27 mouse cellular contexts compared by ENCODE assay signal in the genomic region with DNA sequence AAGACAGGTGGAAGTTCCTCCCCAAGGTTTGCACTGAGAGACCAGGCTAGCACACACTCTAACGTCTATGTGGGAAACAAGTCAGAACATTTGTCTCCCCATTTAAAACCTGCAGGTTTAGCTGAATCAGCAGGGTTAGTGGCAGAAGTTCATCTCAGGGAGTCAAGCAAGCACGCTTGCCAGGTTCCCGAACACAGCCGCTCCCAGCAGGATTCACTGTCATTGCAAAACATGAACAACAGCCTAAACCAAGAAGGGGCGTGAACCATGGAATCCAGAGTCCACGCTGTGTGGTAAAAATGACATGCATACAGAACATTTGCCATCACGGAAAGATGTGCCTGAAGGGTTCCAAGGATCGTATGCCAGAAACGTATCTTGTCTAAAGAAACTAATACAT. TPM values are rescaled to one million over a fixed set of nuclear protein-coding genes. Genes with fewer than 3 reads are reported as not detected.
DNase-seq lines count a peak whose midpoint lies in the region; ATAC-seq lines count a peak whose summit lies in the region.
"Had no signal": no experiment of that assay in that cellular context is flagged by ENCODE, and none has a peak within 500 bp of the region (broad histone marks: within the 10 kb centered on the region; RNA-seq: fewer than 3 reads in every experiment).

No protein-coding gene starts in this region.

- H3K27ac ChIP-seq in embryonic facial prominence, embryonic 14.5 days (replicated peaks; ENCODE audit: low read depth, low read length) = no peak overlapping the region
- no peak overlapping the region for H3K27ac ChIP-seq in embryonic facial prominence, embryonic 10.5 days (replicated peaks)
- peak overlapping the region; percentile 47; the same call in 1 of the 2 replicates for H3K27ac ChIP-seq in limb, embryonic 15.5 days
- no peak overlapping the region for H3K27ac ChIP-seq in limb, embryonic 10.5 days
- H3K27ac ChIP-seq: embryonic facial prominence, embryonic 12.5 days; forebrain, embryonic 10.5 days; forebrain, embryonic 15.5 days; heart, embryonic 13.5 days; hindbrain, embryonic 12.5 days; hindbrain, postnatal 0 days had no signal

- no peaks in the 10 kb centered on the region for H3K27me3 ChIP-seq in embryonic facial prominence, embryonic 14.5 days (replicated peaks; ENCODE audit: control insufficient read depth, insufficient read depth, low read length)
- H3K27me3 ChIP-seq in embryonic facial prominence, embryonic 10.5 days (replicated peaks; ENCODE audit: low read depth, poor library complexity, severe bottlenecking) = no peaks in the 10 kb centered on the region
- no peaks in the 10 kb centered on the region for H3K27me3 ChIP-seq in limb, embryonic 15.5 days
- no peaks in the 10 kb centered on the region for H3K27me3 ChIP-seq in limb, embryonic 10.5 days (ENCODE audit: low read depth, poor library complexity, severe bottlenecking)
- H3K27me3 ChIP-seq: embryonic facial prominence, embryonic 12.5 days; forebrain, embryonic 15.5 days; heart, embryonic 13.5 days; hindbrain, embryonic 12.5 days; Patski had no signal

- no peaks in the 10 kb centered on the region for H3K4me1 ChIP-seq in embryonic facial prominence, embryonic 14.5 days (ENCODE audit: control insufficient read depth, insufficient read depth, low read length)
- peaks cover 35% of the 10 kb centered on the region for H3K4me1 ChIP-seq in embryonic facial prominence, embryonic 10.5 days
- peaks cover 23% of the 10 kb centered on the region for H3K4me1 ChIP-seq in limb, embryonic 15.5 days
- peaks cover 17% of the 10 kb centered on the region; the same call in 1 of the 2 replicates for H3K4me1 ChIP-seq in limb, embryonic 10.5 days

- H3K36me3 ChIP-seq in embryonic facial prominence, embryonic 14.5 days (ENCODE audit: control insufficient read depth, insufficient read depth, low read length) = no peaks in the 10 kb centered on the region
- H3K36me3 ChIP-seq in embryonic facial prominence, embryonic 10.5 days (replicated peaks) = no peaks in the 10 kb centered on the region
- no peaks in the 10 kb centered on the region; the same call in 1 of the 2 replicates for H3K36me3 ChIP-seq in limb, embryonic 15.5 days
- H3K36me3 ChIP-seq in limb, embryonic 10.5 days = no peaks in the 10 kb centered on the region
- H3K36me3 ChIP-seq: embryonic facial prominence, embryonic 12.5 days; forebrain, embryonic 10.5 days; forebrain, embryonic 15.5 days; hindbrain, embryonic 12.5 days had no signal

- DNase-seq in embryonic facial prominence, embryonic 14.5 days (ENCODE audit: low spot score) = peak; percentile 35
- DNase-seq in embryonic facial prominence, embryonic 10.5 days (ENCODE audit: low spot score) = no peak
- DNase-seq in limb, embryonic 10.5 days (ENCODE audit: low spot score) = no peak
- peak; percentile 47 for DNase-seq in gonadal fat pad, adult 2 months (ENCODE audit: low read depth)
- DNase-seq in frontal cortex, postnatal 36 days (ENCODE audit: low spot score in 2 of 2) = no peak
- DNase-seq: adrenal gland, postnatal 36 days; cerebellum, adult 8-10 months; embryo, embryonic 11 days; heart, postnatal 36 days; kidney, adult 11 months had no signal

- H3K4me2 ChIP-seq in embryonic facial prominence, embryonic 14.5 days (ENCODE audit: low read depth, low read length) = no peak overlapping the region
- H3K4me2 ChIP-seq in limb, embryonic 15.5 days = no peak overlapping the region
- H3K4me2 ChIP-seq: embryonic facial prominence, embryonic 12.5 days; forebrain, embryonic 15.5 days; heart, embryonic 13.5 days; hindbrain, embryonic 12.5 days had no signal

- no peaks in the 10 kb centered on the region for H3K9me3 ChIP-seq in embryonic facial prominence, embryonic 14.5 days (ENCODE audit: control insufficient read depth, low read length)
- H3K9me3 ChIP-seq in embryonic facial prominence, embryonic 10.5 days = no peaks in the 10 kb centered on the region
- H3K9me3 ChIP-seq in limb, embryonic 15.5 days = no peaks in the 10 kb centered on the region
- no peaks in the 10 kb centered on the region for H3K9me3 ChIP-seq in limb, embryonic 10.5 days (replicated peaks)
- H3K9me3 ChIP-seq: embryonic facial prominence, embryonic 12.5 days; forebrain, embryonic 10.5 days; forebrain, embryonic 15.5 days; heart, embryonic 13.5 days; hindbrain, embryonic 12.5 days had no signal

- H3K4me3 ChIP-seq in embryonic facial prominence, embryonic 14.5 days (ENCODE audit: low read depth, low read length) = no peak overlapping the region
- no peak overlapping the region for H3K4me3 ChIP-seq in embryonic facial prominence, embryonic 10.5 days
- H3K4me3 ChIP-seq in limb, embryonic 15.5 days = no peak overlapping the region
- H3K4me3 ChIP-seq in limb, embryonic 10.5 days = no peak overlapping the region
- H3K4me3 ChIP-seq: embryonic facial prominence, embryonic 12.5 days; forebrain, embryonic 10.5 days; forebrain, embryonic 15.5 days; heart, embryonic 13.5 days; hindbrain, embryonic 12.5 days had no signal

- H3K9ac ChIP-seq in embryonic facial prominence, embryonic 14.5 days (ENCODE audit: low read depth, low read length) = no peak overlapping the region
- no peak overlapping the region for H3K9ac ChIP-seq in limb, embryonic 15.5 days
- H3K9ac ChIP-seq: embryonic facial prominence, embryonic 12.5 days; forebrain, embryonic 15.5 days; hindbrain, embryonic 12.5 days had no signal

- 79% methylated on average over 9 of the region's 9 CpGs for WGBS in embryonic facial prominence, embryonic 14.5 days
- 86% methylated on average over 9 of the region's 9 CpGs for WGBS in embryonic facial prominence, embryonic 10.5 days
- 60% methylated on average over 9 of the region's 9 CpGs for WGBS in limb, embryonic 15.5 days
- WGBS in limb, embryonic 10.5 days = 90% methylated on average over 9 of the region's 9 CpGs

- no peak for ATAC-seq in embryonic facial prominence, embryonic 14.5 days (ENCODE audit: low read depth)
- ATAC-seq in limb, embryonic 15.5 days (ENCODE audit: insufficient number of reproducible peaks, low FRiP score, low TSS enrichment, low read depth) = no peak
- no peak for ATAC-seq in megakaryocyte-erythroid progenitor cell, adult 5-6 weeks (replicated peaks; ENCODE audit: low FRiP score, low TSS enrichment, poor library complexity, severe bottlenecking)
- ATAC-seq: activated CD4-positive, CD25-positive, alpha-beta regulatory T cell, adult 4 months; forebrain, embryonic 15.5 days; hindbrain, postnatal 0 days; Patski had no signal

RNA-seq across cellular contexts. Expression of a gene that starts 23.7 kb away (rescaled TPM):
- 2.1 and 2.3 TPM in 2 replicates for polyA plus RNA-seq in embryonic facial prominence, embryonic 14.5 days (2014; fragmentation: Nextera tagmentation; extraction: Ambion mirVana)
- 0.97 and 1.0 TPM in 2 replicates for polyA plus RNA-seq in embryonic facial prominence, embryonic 10.5 days (2016; fragmentation: Nextera tagmentation; extraction: Ambion mirVana)
- 1.0 and 1.8 TPM in 2 replicates for polyA plus RNA-seq in limb, embryonic 15.5 days (2015; fragmentation: Nextera tagmentation; extraction: Ambion mirVana)
- 0.33 and 0.59 TPM in 2 replicates for polyA plus RNA-seq in limb, embryonic 10.5 days (2016; fragmentation: Nextera tagmentation; extraction: Ambion mirVana)
- polyA plus RNA-seq in gonadal fat pad, adult 2 months (2012; rRNA removed) = 2.1 and 3.5 TPM in 2 replicates
- not detected in 2 replicates for total RNA-seq in megakaryocyte-erythroid progenitor cell, adult 5-6 weeks (2014; fragmentation: Nextera tagmentation)
- total RNA-seq in megakaryocyte-erythroid progenitor cell, adult 5-6 weeks (2017) = not detected in 2 replicates
- total RNA-seq: common myeloid progenitor, adult 5-6 weeks had no signal
- polyA plus RNA-seq: activated CD4-positive, CD25-positive, alpha-beta regulatory T cell, adult 4 months; C2C12 had no signal

RNA-seq across cellular contexts. Expression of a gene that starts 35.1 kb away (rescaled TPM):
- polyA plus RNA-seq in embryonic facial prominence, embryonic 14.5 days (2014; fragmentation: Nextera tagmentation; extraction: Ambion mirVana) = not detected in 2 replicates
- polyA plus RNA-seq in embryonic facial prominence, embryonic 10.5 days (2016; fragmentation: Nextera tagmentation; extraction: Ambion mirVana) = not detected in 2 replicates
- not detected in 2 replicates for polyA plus RNA-seq in limb, embryonic 15.5 days (2015; fragmentation: Nextera tagmentation; extraction: Ambion mirVana)
- not detected in 2 replicates for polyA plus RNA-seq in limb, embryonic 10.5 days (2016; fragmentation: Nextera tagmentation; extraction: Ambion mirVana)
- polyA plus RNA-seq in gonadal fat pad, adult 2 months (2012; rRNA removed) = not detected in 2 replicates
- not detected in 2 replicates for total RNA-seq in megakaryocyte-erythroid progenitor cell, adult 5-6 weeks (2014; fragmentation: Nextera tagmentation)
- not detected in 2 replicates for total RNA-seq in megakaryocyte-erythroid progenitor cell, adult 5-6 weeks (2017)
- total RNA-seq: adrenal gland, adult 18-20 months; adrenal gland, postnatal 36 days; common myeloid progenitor, adult 5-6 weeks; gastrocnemius, postnatal 4 days; heart, adult 8-10 months; heart, postnatal 36 days; hindbrain, postnatal 0 days had no signal
- polyA plus RNA-seq: activated CD4-positive, CD25-positive, alpha-beta regulatory T cell, adult 4 months; C2C12; embryonic facial prominence, embryonic 12.5 days; forebrain, embryonic 10.5 days; forebrain, embryonic 15.5 days; heart, embryonic 13.5 days; heart, postnatal 0 days; hindbrain, embryonic 12.5 days; hindbrain, postnatal 0 days; intestine, embryonic 14.5 days; Patski had no signal

Comparison
In these comparisons a context has a peak if more than half of its experiments do, and no peak if none do; other contexts are left out.
1. DNase-seq: peak in embryonic facial prominence, embryonic 14.5 days (single experiment) and gonadal fat pad, adult 2 months (single experiment); none in embryonic facial prominence, embryonic 10.5 days (single experiment), limb, embryonic 10.5 days (single experiment) and frontal cortex, postnatal 36 days (0 of 2).